Mouse (Mus musculus): ENCODE data around the gene Ces1f.

Ces1f gene

GRCm38 (mm10) chr8:93211091-93211490, 68.5 kb downstream of the Ces1f start:
- no peak for DNase-seq (ENCODE audit: low read depth, low spot score)

All from A20 (cell line).